Mouse (Mus musculus): ENCODE data around the gene Cpxm2. TPM values are rescaled to one million over a fixed set of nuclear protein-coding genes. Genes with fewer than 3 reads are reported as not detected.

The Cpxm2 gene
- polyA plus RNA-seq, 1 experiment from 2014 or later, result 27.8 TPM

DNA sequence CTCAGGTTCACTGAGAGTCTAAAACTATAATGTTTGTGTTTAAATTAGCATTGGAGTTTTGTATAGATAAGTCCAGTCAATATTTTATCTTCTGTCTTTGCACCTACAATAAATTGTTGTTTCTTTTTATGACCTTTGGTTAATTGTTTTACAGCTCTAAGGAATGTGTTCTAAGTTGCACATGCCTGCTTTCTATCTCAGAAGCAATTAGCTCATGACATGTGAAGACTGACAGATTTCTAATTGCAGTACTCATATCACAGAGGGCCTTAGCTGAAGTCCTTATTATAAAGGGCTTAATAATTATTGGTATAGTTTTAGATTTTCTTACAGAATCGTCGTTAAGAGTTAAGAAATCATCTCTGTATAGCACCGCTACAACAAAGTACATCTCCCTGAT, 138.6 kb downstream of the Cpxm2 start:
- H3K27me3 ChIP-seq, result no peaks in the 10 kb centered on the region
- WGBS, result 71% methylated on average over 3 of the region's 3 CpGs
- H3K36me3 ChIP-seq, result no peaks in the 10 kb centered on the region
- H3K9ac ChIP-seq, result no peak overlapping the region
- H3K27ac ChIP-seq, result no peak overlapping the region
- H3K9me3 ChIP-seq, result no peaks in the 10 kb centered on the region
- H3K4me1 ChIP-seq, result peaks cover 9% of the 10 kb centered on the region; the same call in 1 of the 2 replicates
- no peak overlapping the region for H3K4me3 ChIP-seq
- no peak overlapping the region for H3K4me2 ChIP-seq
- no peak for ATAC-seq (ENCODE audit: insufficient number of reproducible peaks, insufficient read depth, low FRiP score, low TSS enrichment, low read depth)

GRCm38 (mm10) chr7:132015193-132015592, 139.3 kb downstream of the Cpxm2 start:
- ATAC-seq (ENCODE audit: insufficient number of reproducible peaks, insufficient read depth, low FRiP score, low TSS enrichment, low read depth), result no peak
- 5% methylated on average over 3 of the region's 3 CpGs for WGBS

GRCm38 (mm10) chr7:132013970-132014369, 140.6 kb downstream of the Cpxm2 start:
- Histone ChIP-seq H3K4me3 (no peak overlapping the region), H3K4me2 (no peak overlapping the region), H3K36me3 (no peaks in the 10 kb centered on the region), H3K27me3 (no peaks in the 10 kb centered on the region), H3K27ac (no peak overlapping the region), H3K4me1 (peaks cover 16% of the 10 kb centered on the region), H3K9me3 (no peaks in the 10 kb centered on the region), H3K9ac (no peak overlapping the region)
- no peak for ATAC-seq (ENCODE audit: insufficient number of reproducible peaks, insufficient read depth, low FRiP score, low TSS enrichment, low read depth)
- 81% methylated on average over 5 of the region's 5 CpGs for WGBS

More at GRCm38 (mm10) chr7:132015193-132015592, 139.3 kb downstream of the Cpxm2 start:
- H3K9me3 ChIP-seq, result no peaks in the 10 kb centered on the region
- no peaks in the 10 kb centered on the region for H3K27me3 ChIP-seq
- H3K4me1 ChIP-seq, result peaks cover 9% of the 10 kb centered on the region; the same call in 1 of the 2 replicates
- H3K36me3 ChIP-seq, result no peaks in the 10 kb centered on the region
- H3K9ac ChIP-seq, result no peak overlapping the region
- H3K4me2 ChIP-seq, result no peak overlapping the region
- no peak overlapping the region for H3K27ac ChIP-seq
- H3K4me3 ChIP-seq, result no peak overlapping the region

GRCm38 (mm10) chr7:132012969-132013679, 141.4 kb downstream of the Cpxm2 start:
- no peaks in the 10 kb centered on the region for H3K9me3 ChIP-seq
- H3K4me1 ChIP-seq, result peaks cover 16% of the 10 kb centered on the region
- no peak overlapping the region for H3K9ac ChIP-seq
- no peak overlapping the region for H3K4me3 ChIP-seq
- ATAC-seq (ENCODE audit: insufficient number of reproducible peaks, insufficient read depth, low FRiP score, low TSS enrichment, low read depth), result no peak
- no peaks in the 10 kb centered on the region for H3K27me3 ChIP-seq
- 10% methylated on average over 1 of the region's 1 CpGs for WGBS
- H3K27ac ChIP-seq, result no peak overlapping the region
- no peaks in the 10 kb centered on the region for H3K36me3 ChIP-seq
- no peak overlapping the region for H3K4me2 ChIP-seq

- no peak overlapping the region for H3K4me3 ChIP-seq
- H3K36me3 ChIP-seq, result no peaks in the 10 kb centered on the region
- no peak overlapping the region for H3K27ac ChIP-seq
- no peaks in the 10 kb centered on the region for H3K27me3 ChIP-seq
- no peak overlapping the region for H3K4me2 ChIP-seq
- H3K4me1 ChIP-seq, result peaks cover 7% of the 10 kb centered on the region
- H3K9ac ChIP-seq, result no peak overlapping the region
- ATAC-seq (ENCODE audit: insufficient number of reproducible peaks, insufficient read depth, low FRiP score, low TSS enrichment, low read depth), result no peak
- no peaks in the 10 kb centered on the region for H3K9me3 ChIP-seq
- WGBS, result 69% methylated on average over 7 of the region's 7 CpGs
Observed at GRCm38 (mm10) chr7:132009002-132009401, 145.5 kb downstream of the Cpxm2 start.

DNA sequence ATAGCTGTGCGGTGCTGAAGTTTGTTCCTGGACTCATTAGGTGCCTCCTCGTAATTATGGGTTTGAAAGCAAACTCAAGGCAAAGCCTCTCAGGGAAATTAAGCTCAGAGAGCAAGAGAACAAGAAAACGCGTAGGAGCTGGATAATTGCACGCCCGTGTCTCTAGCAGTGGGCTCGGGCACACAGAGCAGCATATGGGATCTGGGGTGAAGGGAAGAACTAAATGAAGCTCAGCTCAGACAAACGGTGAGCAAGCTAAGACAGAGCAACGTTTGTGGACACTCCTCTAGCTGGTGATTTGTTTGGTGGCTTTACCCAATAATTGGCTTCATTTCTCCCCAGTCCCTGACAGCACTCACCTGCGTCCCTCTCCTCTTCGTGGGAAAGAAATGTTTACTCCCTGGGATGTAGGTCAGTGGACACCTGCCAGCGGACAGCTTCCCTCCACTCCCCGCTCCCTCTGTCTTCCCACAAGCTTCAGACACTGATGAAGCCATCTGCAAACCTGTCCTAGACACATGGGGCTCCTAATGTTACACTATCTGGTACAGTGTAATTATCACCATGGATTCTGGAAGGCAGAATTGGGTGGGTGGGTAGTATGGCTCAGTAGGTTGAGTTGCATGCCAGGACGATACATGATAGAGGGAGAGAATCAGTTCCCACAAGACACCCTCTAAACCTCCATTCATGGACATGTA, 148.4 kb downstream of the Cpxm2 start:
- peaks cover 7% of the 10 kb centered on the region for H3K4me1 ChIP-seq
- no peak overlapping the region for H3K27ac ChIP-seq
- no peaks in the 10 kb centered on the region for H3K36me3 ChIP-seq
- no peak overlapping the region for H3K9ac ChIP-seq
- no peak overlapping the region for H3K4me3 ChIP-seq
- H3K27me3 ChIP-seq, result no peaks in the 10 kb centered on the region
- H3K4me2 ChIP-seq, result no peak overlapping the region
- WGBS, result 66% methylated on average over 14 of the region's 14 CpGs
- no peaks in the 10 kb centered on the region for H3K9me3 ChIP-seq
- no peak for ATAC-seq (ENCODE audit: insufficient number of reproducible peaks, insufficient read depth, low FRiP score, low TSS enrichment, low read depth)

- WGBS, result 68% methylated on average over 3 of the region's 3 CpGs
- Histone ChIP-seq H3K4me1 (no peaks in the 10 kb centered on the region), H3K4me3 (no peak overlapping the region), H3K36me3 (no peaks in the 10 kb centered on the region), H3K4me2 (no peak overlapping the region), H3K9me3 (no peaks in the 10 kb centered on the region), H3K27ac (no peak overlapping the region), H3K9ac (no peak overlapping the region), H3K27me3 (no peaks in the 10 kb centered on the region)
- no peak for ATAC-seq (ENCODE audit: insufficient number of reproducible peaks, insufficient read depth, low FRiP score, low TSS enrichment, low read depth)
Observed at GRCm38 (mm10) chr7:131992873-131993272, 161.7 kb downstream of the Cpxm2 start.

- H3K4me2 ChIP-seq, result no peak overlapping the region
- no peak overlapping the region for H3K27ac ChIP-seq
- WGBS, result 60% methylated on average over 1 of the region's 1 CpGs
- H3K4me3 ChIP-seq, result no peak overlapping the region
- H3K9me3 ChIP-seq, result no peaks in the 10 kb centered on the region
- H3K4me1 ChIP-seq, result no peaks in the 10 kb centered on the region
- no peaks in the 10 kb centered on the region for H3K27me3 ChIP-seq
- H3K9ac ChIP-seq, result no peak overlapping the region
- no peak for ATAC-seq (ENCODE audit: insufficient number of reproducible peaks, insufficient read depth, low FRiP score, low TSS enrichment, low read depth)
- H3K36me3 ChIP-seq, result no peaks in the 10 kb centered on the region
Observed at GRCm38 (mm10) chr7:131992226-131992625, 162.3 kb downstream of the Cpxm2 start.

- WGBS, result 24% methylated on average over 6 of the region's 6 CpGs
- Histone ChIP-seq H3K4me2 (no peak overlapping the region), H3K27ac (no peak overlapping the region), H3K36me3 (no peaks in the 10 kb centered on the region), H3K9ac (no peak overlapping the region), H3K4me1 (no peaks in the 10 kb centered on the region), H3K27me3 (no peaks in the 10 kb centered on the region), H3K4me3 (no peak overlapping the region), H3K9me3 (no peaks in the 10 kb centered on the region)
- no peak for ATAC-seq (ENCODE audit: insufficient number of reproducible peaks, insufficient read depth, low FRiP score, low TSS enrichment, low read depth)
Observed at GRCm38 (mm10) chr7:131989056-131989455, 165.5 kb downstream of the Cpxm2 start.

Other genes with a start within 250 kb of the Cpxm2 start
- 0.03 TPM in 2 replicates for gene Gpr26, start 188.3 kb downstream of the Cpxm2 start, polyA plus RNA-seq (2015; fragmentation: Nextera tagmentation; extraction: Ambion mirVana)
- 30.2 and 30.4 TPM in 2 replicates for gene Chst15, start 162.5 kb upstream of the Cpxm2 start, polyA plus RNA-seq (2015; fragmentation: Nextera tagmentation; extraction: Ambion mirVana)

All from embryonic facial prominence, embryonic 13.5 days (tissue).